ENCODE assay signal across 10 mouse cellular contexts in genomic region chr19:23959870-23960269, GRCm38 (mm10).
A peak's percentile ranks its signal among the peaks of the same experiment; 100 is the strongest.
DNase-seq lines count a peak whose midpoint lies in the region; ATAC-seq and TF ChIP-seq lines count a peak whose summit lies in the region.
"Had no signal": no experiment of that assay in that cellular context is flagged by ENCODE, and none has a peak within 500 bp of the region (broad histone marks: within the 10 kb centered on the region; RNA-seq: fewer than 3 reads in every experiment).

No protein-coding gene starts in this region.

- H3K36me3 ChIP-seq in hindbrain, embryonic 13.5 days = no peaks in the 10 kb centered on the region
- no peaks in the 10 kb centered on the region for H3K36me3 ChIP-seq in neural tube, embryonic 13.5 days

- peak; percentile 64 for ATAC-seq in hindbrain, embryonic 13.5 days (ENCODE audit: low FRiP score)
- ATAC-seq in neural tube, embryonic 13.5 days (ENCODE audit: low read depth) = peak; percentile 36

- H3K9ac ChIP-seq in hindbrain, embryonic 13.5 days = no peak overlapping the region
- H3K9ac ChIP-seq in neural tube, embryonic 13.5 days = 0 out of 2 replicates have a peak overlapping the region, but pooled peaks have one; percentile 6

- WGBS in hindbrain, embryonic 13.5 days = 42% methylated on average over 7 of the region's 7 CpGs
- WGBS in neural tube, embryonic 13.5 days = 47% methylated on average over 7 of the region's 7 CpGs

- TF ChIP-seq CTCF in gastrocnemius, adult 2 months (IDR thresholded peaks at IDR 0.05) = no peak

- no peak overlapping the region for H3K4me2 ChIP-seq in hindbrain, embryonic 13.5 days
- no peak overlapping the region for H3K4me2 ChIP-seq in neural tube, embryonic 13.5 days

- peak; percentile 62 for DNase-seq in gastrocnemius, adult 2 months
- no peak for DNase-seq in gastrocnemius, postnatal 10 days
- peak; percentile 35 for DNase-seq in lung, postnatal 36 days
- DNase-seq in lung, postnatal 4 days = no peak
- no peak for DNase-seq in right cerebral cortex, postnatal 25 days
- no peak for DNase-seq in cerebellum, adult 18-20 months
- DNase-seq: cerebellum, adult 8-10 months; layer of hippocampus, adult 9-11 months had no signal

- no peaks in the 10 kb centered on the region for H3K27me3 ChIP-seq in hindbrain, embryonic 13.5 days
- H3K27me3 ChIP-seq in neural tube, embryonic 13.5 days = no peaks in the 10 kb centered on the region

- peaks cover 5% of the 10 kb centered on the region; the same call in 1 of the 2 replicates for H3K9me3 ChIP-seq in hindbrain, embryonic 13.5 days
- H3K9me3 ChIP-seq in neural tube, embryonic 13.5 days = no peaks in the 10 kb centered on the region; the same call in 1 of the 2 replicates

- no peak overlapping the region for H3K4me3 ChIP-seq in gastrocnemius, adult 2 months
- H3K4me3 ChIP-seq in hindbrain, embryonic 13.5 days = no peak overlapping the region
- H3K4me3 ChIP-seq in neural tube, embryonic 13.5 days = no peak overlapping the region

- peaks cover 25% of the 10 kb centered on the region for H3K4me1 ChIP-seq in hindbrain, embryonic 13.5 days (replicated peaks)
- H3K4me1 ChIP-seq in neural tube, embryonic 13.5 days (replicated peaks) = peaks cover 26% of the 10 kb centered on the region

- intact Hi-C loops in gastrocnemius, adult 2 months (cut with DNase I) = loop anchor here (10.0 kb wide), 2 partner anchors 205 to 315 kb away; partner anchors contain the start of gene Apba1

- H3K27ac ChIP-seq in gastrocnemius, adult 2 months = no peak overlapping the region; the same call in 1 of the 2 replicates
- peak overlapping the region; percentile 63; the same call in 1 of the 2 replicates for H3K27ac ChIP-seq in hindbrain, embryonic 13.5 days
- H3K27ac ChIP-seq in neural tube, embryonic 13.5 days (replicated peaks) = peak overlapping the region; percentile 57

Comparison
In these comparisons a context has a peak if more than half of its experiments do, and no peak if none do; other contexts are left out.
1. DNase-seq: peak in gastrocnemius, adult 2 months (single experiment) and lung, postnatal 36 days (single experiment); none in gastrocnemius, postnatal 10 days (single experiment), lung, postnatal 4 days (0 of 2), right cerebral cortex, postnatal 25 days (single experiment) and cerebellum, adult 18-20 months (0 of 2).